Mouse (Mus musculus) hindbrain, postnatal 0 days (tissue): ENCODE data around the gene Nucb1. TPM values are rescaled to one million over a fixed set of nuclear protein-coding genes. Genes with fewer than 3 reads are reported as not detected.

Experiments
- ATAC-seq: fragments of 200-750 bp; cut with Nextera tagmentation; 2 replicates; pipeline ENCODE4 v1.8.0; 2017; ENCODE audit warnings: mild to moderate bottlenecking, moderate TSS enrichment, moderate library complexity
- DNase-seq: peaks from one replicate; pipeline ENCODE4 v3.0.0-alpha.2; 2015; ENCODE audit warnings: low spot score
- H3K27ac ChIP-seq: fragments of 300-500 bp; sonication (generic); 2 replicates; pipeline ENCODE4 v1.5.1; 2014; ENCODE audit warnings: mild to moderate bottlenecking
- H3K27me3 ChIP-seq: fragments of 300-500 bp; sonication (generic); 2 replicates; pipeline ENCODE4 v1.6.1; 2014; ENCODE audit warnings: low read length, mixed read lengths; ENCODE audit not compliant: insufficient read depth
- H3K36me3 ChIP-seq: fragments of 300-500 bp; sonication (generic); 2 replicates; pipeline ENCODE4 v1.6.1; 2014; ENCODE audit warnings: low read length, mixed read lengths; ENCODE audit not compliant: insufficient read depth
- H3K4me1 ChIP-seq: fragments of 300-500 bp; sonication (generic); 2 replicates; pipeline ENCODE4 v1.6.1; 2014; ENCODE audit warnings: antibody characterized with exemption, low read length, mixed read lengths; ENCODE audit not compliant: insufficient read depth
- H3K4me2 ChIP-seq: fragments of 300-500 bp; sonication (generic); 2 replicates; pipeline ENCODE4 v1.6.1; 2014; ENCODE audit warnings: low read depth, mild to moderate bottlenecking, low read length, moderate library complexity, mixed read lengths
- H3K4me3 ChIP-seq: fragments of 300-500 bp; sonication (generic); 2 replicates; pipeline ENCODE4 v1.5.1; 2014; ENCODE audit warnings: low read length
- H3K9ac ChIP-seq: fragments of 300-500 bp; sonication (generic); replicated peaks from 2 replicates; pipeline ENCODE4 v1.6.1; 2014; ENCODE audit warnings: mild to moderate bottlenecking, low read length, moderate library complexity, mixed read lengths
- H3K9me3 ChIP-seq: fragments of 300-500 bp; sonication (generic); 2 replicates; pipeline ENCODE4 v1.6.1; 2016; ENCODE audit warnings: low read length, mixed read lengths
- CTCF ChIP-seq: IDR thresholded peaks from 2 replicates; pipeline ENCODE4 v1.5.1; 2016; ENCODE audit warnings: antibody characterized with exemption, control low read depth, low read depth
- WGBS: fragments of 180-500 bp; shearing (Covaris S2); extraction: QIAGEN DNeasy Blood & Tissue Kit; methylation state at CpG from one replicate; pipeline ENCODE4 v1.1.7; 2014; 5-methylcytosine and 5-hydroxymethylcytosine counted together
- polyA plus RNA-seq: library from polyadenylated mRNA; unstranded; fragments of >200 nt; fragmentation: Nextera tagmentation; extraction: Ambion mirVana; gene quantifications from 2 replicates; pipeline ENCODE4 v1.2.1, GENCODE M21; 2015
- total RNA-seq: library from RNA; depleted of rRNA; stranded (reverse); fragments of >200 nt; gene quantifications from 2 replicates; pipeline ENCODE4 v1.2.3, GENCODE M21; 2014

Gene Nucb1
- total and polyA plus RNA-seq, 2 experiments from 2014 or later, result 93.7 to 144 TPM

DNA sequence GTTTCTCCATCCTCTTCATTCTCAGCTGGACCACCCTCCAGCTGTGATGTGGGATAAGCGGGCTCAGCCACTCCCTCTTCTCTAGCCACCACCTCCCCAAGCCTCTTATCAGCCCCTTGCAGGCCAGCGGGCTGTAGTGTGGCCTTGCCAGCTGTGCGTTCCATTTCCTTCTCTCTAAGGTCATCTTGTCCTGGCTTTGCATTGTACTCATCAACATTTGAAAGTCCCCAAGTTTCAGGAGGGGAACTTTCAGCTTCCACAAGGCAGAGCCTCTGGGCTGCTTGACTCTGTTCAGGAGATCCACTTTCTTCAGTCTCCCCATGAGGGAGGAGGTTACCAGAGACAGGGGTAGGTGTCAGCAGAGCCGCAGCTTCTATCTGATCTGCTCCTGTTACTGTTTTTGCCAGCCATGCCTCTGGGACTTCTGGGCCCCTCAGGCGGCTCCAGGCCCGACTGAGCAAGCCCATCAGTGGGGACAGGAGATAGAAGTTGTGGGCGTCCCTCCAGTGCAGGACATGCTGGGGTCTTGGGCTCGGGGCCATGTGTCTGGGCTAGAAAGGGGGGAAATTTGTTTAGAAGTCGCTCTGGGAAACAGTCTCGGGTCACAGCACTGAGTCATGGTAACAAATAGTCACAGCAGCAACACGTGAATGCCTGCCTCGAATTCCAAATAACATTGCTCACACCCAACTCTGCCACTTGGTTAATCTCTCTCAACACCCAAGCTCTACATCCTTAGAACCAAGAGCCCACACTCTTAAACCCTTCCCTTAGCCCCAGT lies 14.8 kb upstream of the Nucb1 start:
- 24% methylated on average over 12 of the region's 12 CpGs for WGBS
- no peaks in the 10 kb centered on the region for H3K27me3 ChIP-seq
- DNase-seq (peak; percentile 35), ATAC-seq (no peak)
- peak overlapping the region; percentile 83 for H3K27ac ChIP-seq
- peak overlapping the region; percentile 64 for H3K4me2 ChIP-seq
- no peaks in the 10 kb centered on the region for H3K9me3 ChIP-seq
- H3K9ac ChIP-seq, result peak overlapping the region; percentile 71
- TF ChIP-seq CTCF, result no peak
- no peaks in the 10 kb centered on the region for H3K36me3 ChIP-seq
- H3K4me1 ChIP-seq, result peaks cover 11% of the 10 kb centered on the region; the same call in 1 of the 2 replicates
- peak overlapping the region; percentile 71 for H3K4me3 ChIP-seq

DNA sequence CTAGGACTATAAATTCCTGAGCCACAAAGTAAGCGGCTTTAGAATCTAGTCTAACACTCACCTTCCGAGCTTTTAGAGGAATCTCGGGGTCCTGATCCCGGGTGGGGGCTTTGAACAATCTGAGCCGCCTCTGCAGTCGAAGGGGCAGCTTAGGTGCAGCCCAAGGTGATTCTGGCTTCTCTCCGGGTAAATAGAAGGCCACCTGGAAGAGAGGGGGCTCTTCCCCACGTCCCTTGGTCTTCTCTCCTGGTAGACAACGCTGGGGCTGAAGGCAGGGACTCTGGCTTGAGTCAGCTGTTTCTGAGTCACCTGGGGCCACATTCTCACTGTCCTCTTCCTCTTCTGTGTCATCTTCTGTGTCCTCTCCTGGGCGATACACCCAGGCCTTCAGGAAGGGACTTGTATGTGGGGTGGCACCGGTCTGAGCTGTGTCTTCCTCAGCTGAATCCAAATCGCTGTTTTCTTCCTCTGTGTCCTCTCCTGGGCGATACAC lies 13.5 kb upstream of the Nucb1 start:
- Histone ChIP-seq H3K4me2 (peak overlapping the region; percentile 2; the same call in 1 of the 2 replicates), H3K36me3 (no peaks in the 10 kb centered on the region), H3K4me3 (no peak overlapping the region), H3K27me3 (no peaks in the 10 kb centered on the region), H3K27ac (no peak overlapping the region), H3K9ac (no peak overlapping the region), H3K4me1 (peaks cover 11% of the 10 kb centered on the region; the same call in 1 of the 2 replicates), H3K9me3 (no peaks in the 10 kb centered on the region)
- DNase-seq, result no peak
- no peak for TF ChIP-seq CTCF
- ATAC-seq, result no peak
- 81% methylated on average over 13 of the region's 13 CpGs for WGBS

DNA sequence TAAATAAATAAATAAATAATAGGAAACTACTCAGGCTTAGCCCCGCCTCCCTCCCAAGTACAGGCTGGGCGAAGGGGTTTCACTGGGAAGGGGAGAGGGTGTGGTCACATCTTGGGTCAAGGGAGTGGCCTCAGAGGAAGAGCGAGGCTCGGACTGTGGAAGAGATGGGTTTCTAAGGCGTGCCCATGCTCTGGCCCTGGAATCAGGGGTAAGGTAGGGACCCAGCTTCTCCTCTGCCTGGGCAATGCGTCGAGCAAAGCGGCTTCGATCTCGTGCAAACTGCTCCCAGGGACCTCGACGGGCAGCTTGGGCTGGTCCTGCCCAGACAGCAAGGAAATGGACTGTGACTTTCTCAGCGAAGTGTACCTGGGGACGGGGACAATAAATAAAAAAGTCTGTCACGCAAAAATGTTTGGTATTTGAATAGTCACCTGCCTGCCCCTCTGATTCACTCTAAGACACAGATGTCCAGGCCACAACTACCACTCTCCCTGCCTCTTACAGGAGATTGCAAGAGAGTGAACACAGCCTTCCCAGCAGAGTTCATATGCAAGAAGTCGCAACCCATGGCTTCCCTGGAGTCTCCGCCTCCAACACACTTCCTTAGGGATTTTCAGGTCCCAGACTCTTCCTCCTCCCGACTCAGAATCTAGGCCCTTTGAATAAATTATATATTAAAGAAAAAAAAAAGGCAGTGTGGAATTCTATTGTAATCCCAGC lies 12.9 kb upstream of the Nucb1 start:
- H3K27ac ChIP-seq, result no peak overlapping the region
- no peaks in the 10 kb centered on the region for H3K36me3 ChIP-seq
- no peak for ATAC-seq
- H3K4me1 ChIP-seq, result peaks cover 11% of the 10 kb centered on the region; the same call in 1 of the 2 replicates
- H3K27me3 ChIP-seq, result no peaks in the 10 kb centered on the region
- H3K4me3 ChIP-seq, result no peak overlapping the region
- no peaks in the 10 kb centered on the region for H3K9me3 ChIP-seq
- 82% methylated on average over 18 of the region's 18 CpGs for WGBS
- TF ChIP-seq CTCF, result no peak
- no peak for DNase-seq
- H3K9ac ChIP-seq, result no peak overlapping the region
- H3K4me2 ChIP-seq, result peak overlapping the region; percentile 2; the same call in 1 of the 2 replicates

DNA sequence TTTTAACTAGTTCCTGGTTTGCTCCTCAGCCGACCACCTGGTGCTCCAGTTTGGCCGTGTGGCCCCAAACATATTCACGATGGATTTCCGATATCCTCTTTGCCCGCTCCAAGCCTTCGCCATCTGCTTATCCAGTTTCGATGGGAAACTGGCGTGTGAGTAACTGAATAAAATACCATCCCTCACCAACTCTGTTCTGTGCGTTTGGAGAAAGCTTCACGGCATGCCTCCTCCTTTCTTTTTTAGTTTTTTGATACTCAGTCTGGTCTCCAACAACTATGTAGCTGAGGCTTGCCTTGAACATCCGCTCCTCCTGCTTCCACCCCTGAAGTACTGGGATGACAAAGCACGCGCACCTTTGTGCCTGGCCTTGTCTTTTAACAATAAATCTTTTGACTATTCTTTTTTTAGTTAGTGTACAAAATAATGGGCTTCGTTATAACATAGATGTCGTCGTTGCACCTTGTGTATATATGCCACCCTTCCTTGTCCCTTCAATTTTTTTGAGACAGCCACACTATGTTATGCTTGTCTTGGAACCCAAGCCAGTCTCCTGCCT lies 12.1 kb upstream of the Nucb1 start:
- no peaks in the 10 kb centered on the region for H3K27me3 ChIP-seq
- H3K4me3 ChIP-seq, result peak overlapping the region; percentile 47
- peaks cover 11% of the 10 kb centered on the region; the same call in 1 of the 2 replicates for H3K4me1 ChIP-seq
- TF ChIP-seq CTCF, result no peak
- no peaks in the 10 kb centered on the region for H3K9me3 ChIP-seq
- H3K4me2 ChIP-seq, result peak overlapping the region; percentile 61
- no peak for DNase-seq
- no peak overlapping the region for H3K27ac ChIP-seq
- 51% methylated on average over 16 of the region's 16 CpGs for WGBS
- no peak for ATAC-seq
- no peak overlapping the region; the same call in 1 of the 2 replicates for H3K9ac ChIP-seq
- no peaks in the 10 kb centered on the region for H3K36me3 ChIP-seq

DNA sequence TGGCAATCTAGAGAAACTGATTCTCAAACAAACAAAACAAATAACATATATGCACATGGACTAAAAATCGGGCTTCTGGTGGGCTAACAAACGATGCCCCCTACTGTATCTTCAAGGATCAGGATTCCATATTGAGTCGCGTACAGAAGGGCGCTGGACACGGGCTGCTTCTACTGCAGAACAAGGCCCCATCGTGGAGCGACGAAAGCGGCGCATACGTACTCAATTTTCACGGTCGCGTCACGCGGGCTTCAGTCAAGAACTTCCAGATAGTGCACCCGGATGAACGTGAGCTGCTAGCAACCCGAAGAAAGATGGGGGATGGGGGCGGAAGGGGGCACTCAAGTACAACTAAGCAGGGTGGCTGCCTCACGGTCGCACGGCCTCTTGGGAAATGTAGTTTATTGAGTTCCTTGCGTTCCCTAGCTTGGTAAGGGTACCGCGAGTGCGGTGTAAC lies 11.6 kb upstream of the Nucb1 start:
- no peaks in the 10 kb centered on the region for H3K36me3 ChIP-seq
- DNase-seq (peak; percentile 96), ATAC-seq (peak; percentile 71)
- no peaks in the 10 kb centered on the region for H3K9me3 ChIP-seq
- TF ChIP-seq CTCF, result peak; percentile 55
- H3K4me2 ChIP-seq, result peak overlapping the region; percentile 61
- peak overlapping the region; percentile 81 for H3K27ac ChIP-seq
- H3K27me3 ChIP-seq, result no peaks in the 10 kb centered on the region
- H3K4me3 ChIP-seq, result peak overlapping the region; percentile 47
- under 1% methylated on average over 28 of the region's 28 CpGs for WGBS
- peak overlapping the region; percentile 58 for H3K9ac ChIP-seq
- H3K4me1 ChIP-seq, result peaks cover 11% of the 10 kb centered on the region; the same call in 1 of the 2 replicates

DNA sequence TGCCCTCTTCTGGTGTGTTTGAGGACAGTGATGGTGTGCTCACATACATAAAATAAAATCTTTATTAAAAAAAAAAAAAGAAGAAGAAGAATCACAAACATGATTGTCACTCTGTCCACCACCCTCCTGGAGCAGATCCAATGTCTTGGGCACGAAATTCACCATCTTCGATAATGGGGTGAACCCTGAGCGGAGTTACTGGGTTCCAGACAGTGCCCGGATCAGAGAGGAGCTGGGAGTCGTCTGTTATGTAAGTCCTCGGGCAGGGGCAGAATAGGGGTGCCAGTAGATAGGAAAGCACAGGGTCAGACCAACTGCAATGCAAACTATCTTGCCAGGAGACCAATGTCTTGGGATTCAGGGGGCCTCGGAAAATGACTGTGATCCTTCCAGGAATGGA lies 10.4 kb upstream of the Nucb1 start:
- DNase-seq (no peak), ATAC-seq (no peak)
- no peak for TF ChIP-seq CTCF
- Histone ChIP-seq H3K9ac (no peak overlapping the region), H3K27ac (no peak overlapping the region), H3K36me3 (no peaks in the 10 kb centered on the region), H3K4me1 (peaks cover 11% of the 10 kb centered on the region; the same call in 1 of the 2 replicates), H3K27me3 (no peaks in the 10 kb centered on the region), H3K9me3 (no peaks in the 10 kb centered on the region), H3K4me2 (no peak overlapping the region), H3K4me3 (no peak overlapping the region)
- 91% methylated on average over 7 of the region's 7 CpGs for WGBS
